Mouse (Mus musculus): ENCODE measurements around the gene Eef1akmt3.

DNA sequence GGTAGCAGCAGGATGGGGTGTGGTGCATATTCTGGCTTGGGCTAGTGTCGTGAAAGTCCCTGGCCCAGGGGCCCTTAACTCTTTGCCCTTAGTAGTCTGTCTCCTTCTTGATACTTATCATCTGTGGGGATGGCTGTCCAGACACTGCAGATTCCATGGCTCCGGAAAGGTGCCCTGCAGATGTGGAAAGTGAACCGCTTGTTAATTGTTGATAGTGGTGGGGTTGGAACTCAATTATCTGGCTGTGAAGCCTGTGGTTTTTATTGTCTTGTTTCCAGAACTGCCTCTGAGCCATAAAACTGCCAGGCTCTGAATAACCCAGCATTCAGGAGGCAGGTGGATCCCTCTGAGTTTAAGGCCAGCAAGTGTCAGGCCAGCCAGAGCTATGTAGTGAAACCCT is 49.6 kb downstream of the Eef1akmt3 start:
- TF ChIP-seq CTCF (IDR thresholded peaks at IDR 0.05; ENCODE audit: low read depth) (no peak), EP300 (optimal IDR thresholded peaks at IDR 0.05) (no peak)

All from stomach, postnatal 0 days (tissue).